Mouse (Mus musculus) CH12.LX (cell line): ENCODE data around the gene Cptp.

Source experiments
- CHD1 ChIP-seq: IDR thresholded peaks from 2 replicates; pipeline ENCODE4 v1.6.1; 2012; ENCODE audit warnings: low read depth, low read length, improper control_type of control experiment, inconsistent platforms
- CTCF ChIP-seq, 2 experiments: IDR thresholded peaks in 1 of 2; conservative IDR thresholded peaks in 1 of 2; 2 replicates each; pipeline ENCODE4 v1.5.1; 2011 to 2012; ENCODE audit warnings: low read depth in 2 of 2, low read length in 2 of 2, improper control_type of control experiment in 1 of 2, inconsistent platforms in 1 of 2, mild to moderate bottlenecking in 1 of 2, moderate library complexity in 1 of 2
- MXI1 ChIP-seq: IDR thresholded peaks from 2 replicates; pipeline ENCODE4 v1.6.1; 2011; ENCODE audit warnings: mild to moderate bottlenecking, low read depth, low read length, improper control_type of control experiment
- MYC ChIP-seq: IDR thresholded peaks from 2 replicates; pipeline ENCODE4 v1.6.1; 2011; ENCODE audit warnings: low read depth, mild to moderate bottlenecking, improper control_type of control experiment, low read length
- NRF1 ChIP-seq: IDR thresholded peaks from 2 replicates; pipeline ENCODE4 v1.6.1; 2014; ENCODE audit warnings: low read depth, mild to moderate bottlenecking, inconsistent platforms, low read length, improper control_type of control experiment, moderate library complexity
- POLR2A ChIP-seq: IDR thresholded peaks from 2 replicates; pipeline ENCODE4 v1.6.1; 2011; ENCODE audit warnings: low read depth, mild to moderate bottlenecking, improper control_type of control experiment, low read length
- RCOR1 ChIP-seq: conservative IDR thresholded peaks from 2 replicates; pipeline ENCODE4 v1.6.1; 2012; ENCODE audit warnings: low read depth, mild to moderate bottlenecking, inconsistent platforms, low read length, improper control_type of control experiment
- USF2 ChIP-seq: conservative IDR thresholded peaks from 2 replicates; pipeline ENCODE4 v1.6.1; 2011; ENCODE audit warnings: low read depth, low read length, improper control_type of control experiment
- ZC3H11A ChIP-seq: IDR thresholded peaks from 2 replicates; pipeline ENCODE4 v1.6.1; 2012; ENCODE audit warnings: low read depth, mild to moderate bottlenecking, inconsistent platforms, low read length, improper control_type of control experiment

- TF ChIP-seq RCOR1 = no peak
- no peak for TF ChIP-seq USF2
- no peak for TF ChIP-seq MYC
- TF ChIP-seq CHD1 = no peak
- TF ChIP-seq ZC3H11A = no peak
- TF ChIP-seq MXI1 = peak; percentile 58; the same call in 1 of the 2 replicates
- peak in 1 of 2 experiments; percentile 43; a peak in 2 of 4 replicates for TF ChIP-seq CTCF (conservative IDR thresholded peaks at IDR 0.05 in 1 of 2, IDR thresholded peaks at IDR 0.05 in 1 of 2; ENCODE audit: low read depth in 2 of 2, low read length in 2 of 2)
- no peak for TF ChIP-seq POLR2A
- 0 out of 2 replicates have a peak, but pooled peaks have one; percentile 33 for TF ChIP-seq NRF1
Observed at GRCm38 (mm10) chr4:155847591-155848352, 21.5 kb downstream of the Cptp start.
